Mouse (Mus musculus): ENCODE measurements around the gene Bcl9l. TPM values are rescaled to one million over a fixed set of nuclear protein-coding genes. Genes with fewer than 3 reads are reported as not detected.

Gene Bcl9l
- polyA plus RNA-seq, 1 experiment from 2014 or later: 17.3 TPM

DNA sequence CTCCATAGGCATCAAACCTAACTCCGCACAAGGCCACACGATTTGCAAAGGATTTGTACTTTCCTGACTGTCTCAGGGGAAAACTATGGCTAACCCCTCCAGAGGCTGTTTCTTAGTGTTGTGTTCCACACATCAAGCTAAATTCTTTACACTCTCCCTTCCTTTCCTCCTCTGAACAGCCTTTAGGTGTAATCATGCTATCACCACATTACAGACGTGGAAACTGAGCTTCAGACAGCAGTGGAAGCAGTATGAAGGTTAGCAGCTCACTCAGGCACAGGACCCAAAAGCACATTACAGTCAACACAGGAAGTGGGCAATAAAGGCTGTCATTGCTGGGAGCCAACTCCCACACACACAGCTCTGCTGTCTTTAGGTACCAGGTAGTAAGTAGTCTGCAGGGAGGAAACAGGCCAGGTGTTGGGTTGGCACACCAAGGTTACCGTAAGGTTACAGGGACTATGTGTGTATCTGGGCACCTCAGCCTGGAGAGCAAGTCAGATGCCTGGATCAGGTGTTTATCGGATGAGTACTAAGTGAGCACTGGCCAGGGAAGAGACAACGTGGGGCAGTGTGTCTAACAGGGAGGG is 50.5 kb downstream of the Bcl9l start:
- Histone ChIP-seq H3K27me3 (ENCODE audit: insufficient read depth, low read length) (no peaks in the 10 kb centered on the region), H3K36me3 (ENCODE audit: insufficient read depth) (no peaks in the 10 kb centered on the region), H3K4me2 (no peak overlapping the region), H3K9ac (no peak overlapping the region), H3K4me3 (ENCODE audit: low read depth, low read length) (no peak overlapping the region), H3K27ac (ENCODE audit: low read depth) (no peak overlapping the region), H3K9me3 (ENCODE audit: low read depth, low read length) (no peaks in the 10 kb centered on the region), H3K4me1 (ENCODE audit: insufficient read depth) (no peaks in the 10 kb centered on the region)
- TF ChIP-seq CTCF (IDR thresholded peaks at IDR 0.05; ENCODE audit: low read depth): no peak
- WGBS: 78% methylated on average over 6 of the region's 6 CpGs
- no peak for ATAC-seq (ENCODE audit: insufficient read depth)
- no peak for DNase-seq

DNA sequence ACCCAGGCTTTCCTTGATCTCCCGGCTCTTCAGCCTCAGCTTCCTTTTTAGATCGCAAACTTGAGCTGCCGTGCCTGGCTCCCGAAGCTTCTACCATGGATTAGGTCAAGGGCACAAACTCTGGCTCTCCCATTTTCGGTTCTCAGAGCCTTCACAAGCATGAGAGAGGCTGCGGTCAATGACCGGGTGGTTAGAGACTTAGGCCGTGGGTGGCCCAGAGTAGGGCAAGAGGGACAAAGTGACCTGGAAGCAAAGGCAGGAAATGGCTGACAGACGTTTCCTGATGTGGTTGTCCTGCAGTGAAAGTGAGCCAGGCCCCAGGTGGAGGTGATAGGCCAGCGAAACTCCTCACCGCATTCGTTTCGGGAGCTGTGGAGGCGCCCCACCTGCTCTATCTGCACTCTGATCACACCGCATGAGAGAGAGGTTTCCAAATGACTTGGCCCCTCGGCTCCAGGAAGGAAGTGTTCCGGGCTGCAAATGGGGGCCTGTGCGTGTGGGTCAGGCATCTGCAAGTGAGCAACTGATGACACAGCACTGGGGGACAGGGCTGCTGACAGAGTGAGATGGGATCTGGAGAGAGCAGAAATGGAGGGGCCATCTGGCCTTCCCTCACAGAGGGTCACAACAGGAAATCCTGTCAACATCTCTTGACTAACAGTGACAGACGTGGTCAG is 55.1 kb downstream of the Bcl9l start:
- Histone ChIP-seq H3K36me3 (ENCODE audit: insufficient read depth) (no peaks in the 10 kb centered on the region), H3K9me3 (ENCODE audit: low read depth, low read length) (no peaks in the 10 kb centered on the region), H3K9ac (no peak overlapping the region), H3K4me3 (ENCODE audit: low read depth, low read length) (no peak overlapping the region), H3K27ac (ENCODE audit: low read depth) (no peak overlapping the region), H3K27me3 (ENCODE audit: insufficient read depth, low read length) (no peaks in the 10 kb centered on the region), H3K4me2 (no peak overlapping the region), H3K4me1 (ENCODE audit: insufficient read depth) (no peaks in the 10 kb centered on the region)
- WGBS: 57% methylated on average over 19 of the region's 19 CpGs
- no peak for TF ChIP-seq CTCF (IDR thresholded peaks at IDR 0.05; ENCODE audit: low read depth)
- ATAC-seq (ENCODE audit: insufficient read depth): no peak
- peak; percentile 23 for DNase-seq

DNA sequence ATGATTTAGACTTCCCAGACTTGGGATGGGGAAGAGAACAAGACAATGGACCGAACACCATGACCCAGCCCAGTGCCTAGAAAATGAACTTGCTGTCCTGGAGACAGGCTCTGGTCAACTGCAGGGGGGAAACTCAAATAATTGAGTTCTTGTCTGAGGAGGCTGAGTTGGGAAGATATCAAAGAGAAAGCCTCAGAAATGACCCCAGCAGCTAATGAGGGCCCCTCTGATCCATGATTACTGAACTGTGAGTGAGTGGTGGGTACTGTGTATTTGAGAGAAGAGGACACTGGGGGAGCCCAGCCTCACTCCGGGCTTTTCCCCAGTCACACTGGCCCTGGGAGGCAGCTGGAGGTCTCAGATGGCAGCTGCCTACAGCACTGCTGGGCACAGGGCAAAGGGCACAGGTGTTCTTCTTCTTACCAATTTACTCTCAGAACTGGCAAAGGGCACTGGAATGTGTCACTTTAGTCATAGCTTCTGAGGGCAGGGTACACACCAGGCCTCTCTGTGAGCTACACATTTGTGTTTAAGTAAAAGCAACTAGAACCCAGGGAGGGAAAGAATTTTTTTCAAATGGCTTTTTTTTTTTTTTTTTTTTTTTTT is 57.3 kb downstream of the Bcl9l start:
- Histone ChIP-seq H3K27me3 (ENCODE audit: insufficient read depth, low read length) (no peaks in the 10 kb centered on the region), H3K9ac (no peak overlapping the region), H3K4me1 (ENCODE audit: insufficient read depth) (no peaks in the 10 kb centered on the region), H3K4me2 (no peak overlapping the region), H3K36me3 (ENCODE audit: insufficient read depth) (no peaks in the 10 kb centered on the region), H3K9me3 (ENCODE audit: low read depth, low read length) (no peaks in the 10 kb centered on the region), H3K4me3 (ENCODE audit: low read depth, low read length) (no peak overlapping the region), H3K27ac (ENCODE audit: low read depth) (no peak overlapping the region)
- WGBS: 74% methylated on average over 2 of the region's 2 CpGs
- ATAC-seq (ENCODE audit: insufficient read depth) (no peak), DNase-seq (no peak)
- TF ChIP-seq CTCF (IDR thresholded peaks at IDR 0.05; ENCODE audit: low read depth): no peak

DNA sequence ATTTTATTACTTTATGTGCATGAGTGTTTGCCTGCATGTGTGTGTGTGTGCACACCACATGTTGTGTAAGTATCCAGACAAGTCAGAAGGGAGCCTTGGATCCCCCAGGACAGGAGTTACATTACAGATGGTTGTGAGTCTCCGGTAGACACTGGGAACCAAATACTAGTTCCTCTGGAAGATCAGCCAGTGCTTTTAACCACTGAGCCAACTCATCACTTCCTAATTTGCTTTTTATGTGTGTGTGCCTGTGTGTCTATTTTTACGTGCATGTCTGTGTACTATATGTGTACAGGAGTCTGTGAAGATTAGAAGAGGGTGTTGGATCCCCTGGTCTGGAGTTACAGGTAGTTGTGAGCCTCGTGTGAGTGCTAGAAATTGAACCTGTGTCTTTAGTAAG is 58.1 kb downstream of the Bcl9l start:
- Histone ChIP-seq H3K4me1 (ENCODE audit: insufficient read depth) (no peaks in the 10 kb centered on the region), H3K27ac (ENCODE audit: low read depth) (no peak overlapping the region), H3K4me2 (no peak overlapping the region), H3K9me3 (ENCODE audit: low read depth, low read length) (no peaks in the 10 kb centered on the region), H3K27me3 (ENCODE audit: insufficient read depth, low read length) (no peaks in the 10 kb centered on the region), H3K9ac (no peak overlapping the region), H3K36me3 (ENCODE audit: insufficient read depth) (no peaks in the 10 kb centered on the region), H3K4me3 (ENCODE audit: low read depth, low read length) (no peak overlapping the region)
- no peak for ATAC-seq (ENCODE audit: insufficient read depth)
- DNase-seq: no peak
- 71% methylated on average over 3 of the region's 3 CpGs for WGBS
- TF ChIP-seq CTCF (IDR thresholded peaks at IDR 0.05; ENCODE audit: low read depth): no peak

DNA sequence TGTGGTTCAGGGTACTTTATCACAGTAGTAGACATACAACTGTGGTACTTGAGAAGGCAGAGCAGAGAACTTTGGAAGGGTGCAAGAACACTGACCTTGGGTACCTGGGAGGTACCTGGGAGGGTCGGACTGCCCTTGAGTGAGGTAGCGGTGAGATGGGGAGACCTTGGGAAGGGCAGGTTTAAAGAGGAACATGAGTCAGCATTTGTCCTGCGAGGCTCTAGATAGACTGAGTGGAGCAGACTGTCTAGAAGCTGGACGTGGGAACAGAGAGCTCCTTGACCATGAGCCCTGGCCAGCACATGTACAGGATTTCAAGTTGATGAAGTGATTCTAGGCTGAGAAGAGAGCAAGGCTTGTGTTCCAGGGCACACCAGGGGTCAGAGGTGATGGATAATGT is 59.7 kb downstream of the Bcl9l start:
- TF ChIP-seq CTCF (IDR thresholded peaks at IDR 0.05; ENCODE audit: low read depth): no peak
- H3K4me2 ChIP-seq: no peak overlapping the region
- DNase-seq: no peak
- no peaks in the 10 kb centered on the region for H3K4me1 ChIP-seq (ENCODE audit: insufficient read depth)
- H3K4me3 ChIP-seq (ENCODE audit: low read depth, low read length): no peak overlapping the region
- ATAC-seq (ENCODE audit: insufficient read depth): no peak
- no peak overlapping the region for H3K27ac ChIP-seq (ENCODE audit: low read depth)
- H3K9ac ChIP-seq: no peak overlapping the region
- H3K27me3 ChIP-seq (ENCODE audit: insufficient read depth, low read length): no peaks in the 10 kb centered on the region
- WGBS: 72% methylated on average over 4 of the region's 4 CpGs
- no peaks in the 10 kb centered on the region for H3K9me3 ChIP-seq (ENCODE audit: low read depth, low read length)
- no peaks in the 10 kb centered on the region for H3K36me3 ChIP-seq (ENCODE audit: insufficient read depth)

DNA sequence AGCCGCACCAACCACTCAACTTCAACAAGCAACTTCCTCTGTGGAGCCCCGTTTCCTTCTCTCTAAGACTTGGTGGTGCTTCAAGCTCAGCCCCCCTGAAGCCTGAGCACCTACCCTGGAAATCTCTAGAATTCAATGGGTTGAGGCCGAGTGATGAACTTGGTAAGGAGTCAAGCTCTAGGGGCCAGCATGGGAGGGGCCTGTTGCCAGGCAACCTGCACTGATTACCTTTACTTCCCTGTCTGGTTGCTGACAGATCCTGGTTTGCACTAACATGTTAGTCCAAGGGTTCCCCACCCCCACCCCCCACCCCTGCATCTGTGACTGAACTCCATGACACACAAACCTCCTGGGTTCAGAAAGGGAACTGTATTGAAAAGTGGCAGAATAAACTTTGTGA is 62.4 kb downstream of the Bcl9l start:
- WGBS: 64% methylated on average over 3 of the region's 3 CpGs
- no peak for ATAC-seq (ENCODE audit: insufficient read depth)
- no peaks in the 10 kb centered on the region for H3K4me1 ChIP-seq (ENCODE audit: insufficient read depth)

DNA sequence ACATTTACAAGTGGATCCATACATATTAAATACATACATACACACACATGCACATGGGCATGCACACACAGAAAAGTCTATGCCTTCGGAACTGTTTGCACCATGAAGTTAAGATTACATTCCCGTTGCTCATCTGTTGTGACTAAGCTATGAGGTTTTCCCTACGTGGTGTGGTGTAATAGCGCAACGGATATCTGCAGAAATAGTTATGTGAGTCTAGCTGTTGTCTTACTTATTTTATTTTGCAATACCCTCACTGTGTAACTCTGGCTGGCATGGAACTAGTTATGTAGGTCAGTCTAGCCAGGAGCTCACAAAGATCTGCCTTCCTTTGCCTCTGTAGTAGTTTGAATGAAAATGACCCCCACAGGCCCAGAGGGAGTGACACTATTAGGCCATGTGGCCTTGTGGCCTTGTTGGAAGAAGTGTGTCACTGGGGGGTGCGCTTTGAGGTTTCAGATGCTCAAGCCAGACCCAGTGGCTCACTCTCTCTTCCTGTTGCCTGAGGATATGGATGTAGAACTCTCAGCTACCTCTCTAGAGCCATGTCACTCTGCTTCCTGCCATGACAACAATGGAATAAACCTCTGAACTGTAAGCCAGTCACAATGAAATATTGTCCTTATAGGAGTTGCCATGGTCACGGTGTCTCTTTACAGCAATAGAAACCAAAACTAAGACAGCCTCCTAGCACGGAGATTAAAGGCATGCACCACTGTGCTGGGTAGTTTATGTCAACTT is 66.0 kb downstream of the Bcl9l start:
- 91% methylated on average over 8 of the region's 8 CpGs for WGBS
- no peak overlapping the region for H3K4me2 ChIP-seq
- no peak for TF ChIP-seq CTCF (IDR thresholded peaks at IDR 0.05; ENCODE audit: low read depth)
- H3K9ac ChIP-seq: no peak overlapping the region
- no peaks in the 10 kb centered on the region for H3K36me3 ChIP-seq (ENCODE audit: insufficient read depth)
- DNase-seq: no peak
- no peaks in the 10 kb centered on the region for H3K4me1 ChIP-seq (ENCODE audit: insufficient read depth)
- no peak overlapping the region for H3K27ac ChIP-seq (ENCODE audit: low read depth)
- no peaks in the 10 kb centered on the region for H3K9me3 ChIP-seq (ENCODE audit: low read depth, low read length)
- no peak for ATAC-seq (ENCODE audit: insufficient read depth)
- no peak overlapping the region for H3K4me3 ChIP-seq (ENCODE audit: low read depth, low read length)
- H3K27me3 ChIP-seq (ENCODE audit: insufficient read depth, low read length): no peaks in the 10 kb centered on the region

More for the DNA sequence above, 62.4 kb downstream of the Bcl9l start:
- TF ChIP-seq CTCF (IDR thresholded peaks at IDR 0.05; ENCODE audit: low read depth): no peak
- no peak overlapping the region for H3K9ac ChIP-seq
- H3K9me3 ChIP-seq (ENCODE audit: low read depth, low read length): no peaks in the 10 kb centered on the region
- H3K27me3 ChIP-seq (ENCODE audit: insufficient read depth, low read length): no peaks in the 10 kb centered on the region
- no peak overlapping the region for H3K4me3 ChIP-seq (ENCODE audit: low read depth, low read length)
- H3K4me2 ChIP-seq: no peak overlapping the region
- H3K36me3 ChIP-seq (ENCODE audit: insufficient read depth): no peaks in the 10 kb centered on the region
- no peak for DNase-seq
- no peak overlapping the region for H3K27ac ChIP-seq (ENCODE audit: low read depth)

All from lung, embryonic 14.5 days (tissue).